Mouse (Mus musculus): Measurements from ENCODE around the gene Vsig8.

GRCm38 (mm10) chr1:172523699-172524101 lies 32.0 kb upstream of the Vsig8 start:
- TF ChIP-seq POLR2A (IDR thresholded peaks at IDR 0.05; ENCODE audit: borderline replicate concordance, extremely low read depth, insufficient read depth, insufficient read length, poor library complexity, severe bottlenecking) (no peak), CTCF (IDR thresholded peaks at IDR 0.05; ENCODE audit: borderline replicate concordance, extremely low read depth, insufficient read depth, insufficient read length) (no peak)
